Mouse (Mus musculus) small intestine, adult 2 months (tissue): Measurements from ENCODE around the gene Ptges2. TPM values are rescaled to one million over a fixed set of nuclear protein-coding genes. Genes with fewer than 3 reads are reported as not detected.
A peak's percentile ranks its signal among the peaks of the same experiment; 100 is the strongest.

Experiments
- H3K27ac ChIP-seq: fragments of 200-500 bp; 2 replicates; pipeline ENCODE4 v1.5.1; 2012; ENCODE audit warnings: low read depth, low read length, control low read depth, inconsistent platforms; ENCODE audit not compliant: insufficient read depth
- H3K27me3 ChIP-seq: fragments of 200-500 bp; 2 replicates; pipeline ENCODE4 v1.6.1; 2012; ENCODE audit warnings: mild to moderate bottlenecking, moderate library complexity, low read length, inconsistent platforms; ENCODE audit not compliant: control insufficient read depth, insufficient read depth
- H3K36me3 ChIP-seq: fragments of 200-500 bp; 2 replicates; pipeline ENCODE4 v1.6.1; 2012; ENCODE audit warnings: mild to moderate bottlenecking, low read length, control low read depth, inconsistent platforms; ENCODE audit not compliant: control insufficient read depth, insufficient read depth
- H3K4me1 ChIP-seq: fragments of 200-500 bp; 2 replicates; pipeline ENCODE4 v1.6.1; 2012; ENCODE audit warnings: low read length, inconsistent platforms, mixed read lengths; ENCODE audit not compliant: control insufficient read depth, insufficient read depth, insufficient read length
- H3K4me3 ChIP-seq: fragments of 200-500 bp; 2 replicates; pipeline ENCODE4 v1.5.1; 2012; ENCODE audit warnings: low read depth, mild to moderate bottlenecking, control low read depth, inconsistent platforms, low read length, moderate library complexity
- CTCF ChIP-seq: fragments of 200-500 bp; IDR thresholded peaks from 2 replicates; pipeline ENCODE4 v1.5.1; 2012; ENCODE audit warnings: low read depth, mild to moderate bottlenecking, control low read depth, inconsistent platforms, low read length, moderate library complexity, mixed read lengths; ENCODE audit not compliant: insufficient replicate concordance, insufficient read length; ENCODE audit errors: extremely low read depth
- POLR2A ChIP-seq: fragments of 200-500 bp; IDR thresholded peaks from 2 replicates; pipeline ENCODE4 v1.6.1; 2012; ENCODE audit warnings: low read depth, mild to moderate bottlenecking, control low read depth, inconsistent platforms, low read length, moderate library complexity
- WGBS: fragments of 180-500 bp; shearing (Covaris S2); methylation state at CpG from one replicate; pipeline ENCODE4 v1.1.7; 2018; 5-methylcytosine and 5-hydroxymethylcytosine counted together
- polyA plus RNA-seq: library from polyadenylated mRNA; depleted of rRNA; stranded (reverse); fragments of >200 nt; gene quantifications from 2 replicates; pipeline ENCODE4 v1.2.3, GENCODE M21; 2012

Gene Ptges2
- polyA plus RNA-seq, 1 experiment: 32.6 TPM

- 92% methylated on average over 10 of the region's 10 CpGs for WGBS
- Histone ChIP-seq H3K36me3 (peaks cover 80% of the 10 kb centered on the region), H3K4me1 (no peaks in the 10 kb centered on the region), H3K4me3 (no peak overlapping the region), H3K27ac (no peak overlapping the region), H3K27me3 (no peaks in the 10 kb centered on the region)
- TF ChIP-seq CTCF (no peak), POLR2A (no peak)
Observed at GRCm38 (mm10) chr2:32374191-32374590, 21.5 kb upstream of the Ptges2 start.

DNA sequence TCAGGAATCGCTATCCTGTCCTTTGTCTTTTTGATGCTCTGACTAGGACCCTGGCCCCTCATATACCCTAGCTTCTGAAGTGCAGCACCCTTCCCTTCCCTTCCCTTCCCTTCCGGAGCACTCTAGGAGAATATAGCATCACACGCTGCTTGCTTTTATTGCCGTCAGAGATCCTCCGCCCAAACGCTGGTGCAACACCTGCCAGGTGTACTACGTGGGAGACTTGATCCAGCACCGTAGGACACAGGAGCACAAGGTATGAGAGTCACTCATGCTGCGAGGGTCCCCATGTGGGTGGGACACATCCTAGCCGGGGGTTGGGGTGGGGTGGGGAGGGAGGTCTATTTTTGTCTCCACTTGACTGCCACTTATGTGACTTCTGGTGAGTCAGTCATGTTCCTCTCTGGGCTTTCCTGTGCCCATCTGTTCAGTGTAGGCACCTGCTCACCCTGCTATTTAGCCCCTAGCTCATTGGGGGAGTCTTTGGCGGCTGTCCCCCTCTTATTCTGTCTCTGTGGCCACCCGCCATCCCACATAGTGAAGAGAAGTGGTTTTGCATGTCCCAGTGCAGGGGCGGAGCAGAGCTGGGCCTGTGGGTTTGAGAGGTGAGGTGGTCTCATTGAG is 20.3 kb upstream of the Ptges2 start:
- no peak overlapping the region for H3K4me3 ChIP-seq
- H3K4me1 ChIP-seq: no peaks in the 10 kb centered on the region
- TF ChIP-seq CTCF: no peak
- no peak for TF ChIP-seq POLR2A
- H3K27me3 ChIP-seq: no peaks in the 10 kb centered on the region
- no peak overlapping the region for H3K27ac ChIP-seq
- 79% methylated on average over 13 of the region's 13 CpGs for WGBS
- peaks cover 70% of the 10 kb centered on the region for H3K36me3 ChIP-seq

GRCm38 (mm10) chr2:32376963-32377362 is 18.7 kb upstream of the Ptges2 start:
- no peak overlapping the region for H3K4me3 ChIP-seq
- H3K4me1 ChIP-seq: peaks cover 4% of the 10 kb centered on the region; the same call in 1 of the 2 replicates
- no peak overlapping the region for H3K27ac ChIP-seq
- TF ChIP-seq CTCF (no peak), POLR2A (no peak)
- WGBS: 94% methylated on average over 10 of the region's 10 CpGs
- H3K27me3 ChIP-seq: no peaks in the 10 kb centered on the region
- peaks cover 57% of the 10 kb centered on the region for H3K36me3 ChIP-seq

GRCm38 (mm10) chr2:32380001-32380500 is 15.6 kb upstream of the Ptges2 start:
- Histone ChIP-seq H3K27ac (no peak overlapping the region), H3K4me1 (peaks cover 4% of the 10 kb centered on the region; the same call in 1 of the 2 replicates), H3K27me3 (no peaks in the 10 kb centered on the region), H3K4me3 (no peak overlapping the region), H3K36me3 (peaks cover 37% of the 10 kb centered on the region)
- no peak for TF ChIP-seq POLR2A
- 67% methylated on average over 7 of the region's 7 CpGs for WGBS

- WGBS: 1% methylated on average over 27 of the region's 27 CpGs
- H3K27me3 ChIP-seq: no peaks in the 10 kb centered on the region
- H3K27ac ChIP-seq: no peak overlapping the region
- H3K36me3 ChIP-seq: peaks cover 25% of the 10 kb centered on the region
- peak overlapping the region; percentile 77 for H3K4me3 ChIP-seq
- no peak for TF ChIP-seq CTCF
- TF ChIP-seq POLR2A: no peak
- H3K4me1 ChIP-seq: peaks cover 4% of the 10 kb centered on the region; the same call in 1 of the 2 replicates
Observed at GRCm38 (mm10) chr2:32381141-32381774, 14.4 kb upstream of the Ptges2 start.

DNA sequence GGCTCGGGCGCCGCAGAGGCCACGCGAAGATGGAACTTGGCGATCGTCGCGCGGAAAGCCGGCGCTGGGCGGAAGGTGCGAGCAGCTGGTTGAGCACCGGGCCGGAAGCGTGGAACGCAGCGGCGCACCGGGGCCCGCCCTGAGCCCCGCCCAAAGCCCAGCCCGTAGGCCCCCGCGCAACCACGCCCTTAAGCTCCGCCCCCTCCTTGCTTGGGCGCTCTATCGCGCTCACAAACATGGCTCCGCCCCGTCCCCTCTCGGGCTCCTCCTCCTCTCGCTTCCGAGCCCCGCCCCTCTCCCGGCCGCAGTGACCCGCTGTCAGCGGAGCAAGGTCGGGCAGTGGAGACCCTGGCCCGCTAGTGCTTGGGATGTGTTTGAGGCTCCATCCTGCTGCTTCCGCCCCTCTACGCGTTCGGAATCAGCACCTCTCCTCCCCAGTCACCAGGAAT is 13.9 kb upstream of the Ptges2 start, which contains the start of gene 1110008P14Rik:
TSS of gene 1110008P14Rik (minus strand) at position 164 of the 449 bp plus-strand sequence.
- TF ChIP-seq CTCF (no peak), POLR2A (no peak)
- Histone ChIP-seq H3K27me3 (no peaks in the 10 kb centered on the region), H3K36me3 (peaks cover 20% of the 10 kb centered on the region), H3K27ac (no peak within 1 kb of the TSS), H3K4me3 (peak within 1 kb of the TSS; percentile 77), H3K4me1 (peaks cover 4% of the 10 kb centered on the region; the same call in 1 of the 2 replicates)
- WGBS: under 1% methylated on average over 45 of the region's 47 CpGs

DNA sequence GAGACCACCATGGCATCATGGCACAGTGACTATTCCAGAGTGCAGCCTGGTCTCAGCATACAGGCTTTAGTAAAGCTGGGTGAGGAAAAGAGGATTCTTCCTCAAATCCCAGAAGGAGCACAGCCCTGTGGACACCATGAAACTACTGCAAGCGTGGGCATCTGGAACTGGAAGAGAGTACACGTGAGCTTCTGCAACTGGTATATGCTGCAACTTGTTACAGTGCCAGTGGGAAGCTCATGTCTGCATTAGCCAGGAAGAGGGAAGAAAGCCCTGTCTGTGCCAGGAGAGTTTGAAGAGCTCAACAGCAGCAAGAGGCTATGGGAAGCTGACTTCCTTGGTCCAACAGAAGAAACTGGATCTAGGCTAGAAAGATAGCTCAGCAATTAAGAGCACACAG is 13.0 kb upstream of the Ptges2 start:
- TF ChIP-seq POLR2A (no peak), CTCF (no peak)
- Histone ChIP-seq H3K4me3 (no peak overlapping the region), H3K27me3 (no peaks in the 10 kb centered on the region), H3K36me3 (peaks cover 13% of the 10 kb centered on the region), H3K27ac (no peak overlapping the region), H3K4me1 (peaks cover 4% of the 10 kb centered on the region; the same call in 1 of the 2 replicates)
- 66% methylated on average over 2 of the region's 2 CpGs for WGBS
